Mouse (Mus musculus) E14TG2a.4 (cell line): ENCODE measurements around the gene Ipmk.

ENCODE experiments used
- CTCF ChIP-seq: conservative IDR thresholded peaks from 2 replicates; pipeline ENCODE4 v1.5.1; 2014; ENCODE audit warnings: low read length
- NANOG ChIP-seq: IDR thresholded peaks from 2 replicates; pipeline ENCODE4 v1.6.1; 2014; ENCODE audit warnings: borderline replicate concordance, low read length, mixed read lengths
- POU5F1 ChIP-seq: IDR thresholded peaks from 2 replicates; pipeline ENCODE4 v1.6.1; 2014; ENCODE audit warnings: low read length, borderline replicate concordance

DNA sequence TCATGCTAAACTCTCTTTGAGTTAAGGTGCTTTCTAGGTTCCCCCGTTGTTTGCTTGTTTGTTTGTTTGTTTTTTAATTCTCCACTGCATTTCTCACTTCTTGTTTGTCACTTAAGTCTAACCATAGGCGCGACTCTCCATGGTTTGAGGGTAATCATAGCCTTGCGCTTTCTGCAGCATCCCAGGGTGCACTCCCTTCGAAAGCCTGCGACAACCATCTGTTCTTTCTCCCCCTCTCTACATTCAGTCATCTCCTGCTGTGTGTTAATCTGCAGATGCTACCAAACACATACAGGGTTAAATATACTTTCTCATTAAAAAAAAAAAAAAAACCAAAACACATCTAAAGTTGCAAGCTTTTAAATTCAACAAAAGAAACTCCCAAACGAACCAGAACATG, 31.1 kb upstream of the Ipmk start:
- TF ChIP-seq CTCF: no peak
- TF ChIP-seq NANOG: no peak
- TF ChIP-seq POU5F1: no peak
